Mouse (Mus musculus) erythroblast, embryonic 14.5 days (primary cell): ENCODE data around the gene Traf2. TPM values are rescaled to one million over a fixed set of nuclear protein-coding genes. Genes with fewer than 3 reads are reported as not detected.

Experiments
- H3K27me3 ChIP-seq: 2 replicates; pipeline ENCODE4 v1.6.1; 2012; ENCODE audit warnings: inconsistent platforms; ENCODE audit not compliant: control insufficient read depth
- H3K36me3 ChIP-seq: 2 replicates; pipeline ENCODE4 v1.6.1; 2012; ENCODE audit warnings: mild to moderate bottlenecking, inconsistent platforms; ENCODE audit not compliant: control insufficient read depth
- H3K4me1 ChIP-seq: 2 replicates; pipeline ENCODE4 v1.6.1; 2012; ENCODE audit warnings: inconsistent platforms; ENCODE audit not compliant: control insufficient read depth
- H3K4me3 ChIP-seq: replicated peaks from 2 replicates; pipeline ENCODE3; 2012; ENCODE audit warnings: moderate library complexity, mild to moderate bottlenecking, inconsistent platforms
- H3K9me3 ChIP-seq: 2 replicates; pipeline ENCODE4 v1.6.1; 2012; ENCODE audit warnings: low read length, inconsistent platforms, mixed read lengths; ENCODE audit not compliant: control insufficient read depth
- GATA1 ChIP-seq: IDR thresholded peaks from 2 replicates; pipeline ENCODE4 v1.6.1; 2012; ENCODE audit warnings: low read length, inconsistent platforms, mixed read lengths
- TAL1 ChIP-seq: IDR thresholded peaks from 3 replicates; pipeline ENCODE4 v1.6.1; 2012; ENCODE audit warnings: low read length, inconsistent platforms, mixed read lengths
- polyA plus RNA-seq: library from polyadenylated mRNA; stranded (reverse); fragments of >175 nt; gene quantifications from 2 replicates; pipeline ENCODE4 v1.2.3, GENCODE M21; 2012

Traf2 gene
- polyA plus RNA-seq, 1 experiment = 0.84 TPM

GRCm38 (mm10) chr2:25551186-25551585, 4.4 kb upstream of the Traf2 start:
- Histone ChIP-seq H3K4me1 (peaks cover 13% of the 10 kb centered on the region), H3K27me3 (no peaks in the 10 kb centered on the region; the same call in 1 of the 2 replicates), H3K4me3 (no peak overlapping the region), H3K9me3 (no peaks in the 10 kb centered on the region), H3K36me3 (no peaks in the 10 kb centered on the region)
- TF ChIP-seq GATA1 = no peak

- H3K9me3 ChIP-seq = no peaks in the 10 kb centered on the region
- peaks cover 11% of the 10 kb centered on the region for H3K36me3 ChIP-seq
- H3K4me1 ChIP-seq = peaks cover 29% of the 10 kb centered on the region
- H3K27me3 ChIP-seq = no peaks in the 10 kb centered on the region; the same call in 1 of the 2 replicates
- TF ChIP-seq TAL1 = no peak
- no peak for TF ChIP-seq GATA1
- no peak overlapping the region for H3K4me3 ChIP-seq
These were observed 2.6 kb upstream of the Traf2 start for GRCm38 (mm10) chr2:25549021-25549991.

GRCm38 (mm10) chr2:25545996-25546810, 537 bp downstream of the Traf2 start:
- H3K36me3 ChIP-seq = peaks cover 23% of the 10 kb centered on the region
- no peak for TF ChIP-seq GATA1
- no peak for TF ChIP-seq TAL1
- H3K4me1 ChIP-seq = peaks cover 41% of the 10 kb centered on the region
- H3K27me3 ChIP-seq = no peaks in the 10 kb centered on the region; the same call in 1 of the 2 replicates
- no peaks in the 10 kb centered on the region for H3K9me3 ChIP-seq
- H3K4me3 ChIP-seq = peak overlapping the region; percentile 81

- TF ChIP-seq TAL1 (no peak), GATA1 (no peak)
- H3K36me3 ChIP-seq = peaks cover 62% of the 10 kb centered on the region
- H3K27me3 ChIP-seq = no peaks in the 10 kb centered on the region
- H3K4me1 ChIP-seq = peaks cover 37% of the 10 kb centered on the region
- H3K9me3 ChIP-seq = no peaks in the 10 kb centered on the region
- no peak overlapping the region for H3K4me3 ChIP-seq
These were observed 4.9 kb downstream of the Traf2 start for GRCm38 (mm10) chr2:25541644-25542367.

GRCm38 (mm10) chr2:25540541-25540948, 6.2 kb downstream of the Traf2 start:
- H3K36me3 ChIP-seq = peaks cover 75% of the 10 kb centered on the region

GRCm38 (mm10) chr2:25536531-25536930, 10.2 kb downstream of the Traf2 start:
- TF ChIP-seq GATA1 (no peak), TAL1 (no peak)
- H3K4me3 ChIP-seq = no peak overlapping the region
- H3K27me3 ChIP-seq = no peaks in the 10 kb centered on the region
- no peaks in the 10 kb centered on the region for H3K9me3 ChIP-seq
- peaks cover 14% of the 10 kb centered on the region for H3K4me1 ChIP-seq
- H3K36me3 ChIP-seq = peaks cover 90% of the 10 kb centered on the region

More at GRCm38 (mm10) chr2:25540541-25540948, 6.2 kb downstream of the Traf2 start:
- Histone ChIP-seq H3K9me3 (no peaks in the 10 kb centered on the region), H3K27me3 (no peaks in the 10 kb centered on the region), H3K4me3 (no peak overlapping the region), H3K4me1 (peaks cover 28% of the 10 kb centered on the region)
- TF ChIP-seq GATA1 (no peak), TAL1 (no peak)

GRCm38 (mm10) chr2:25534866-25535182, 11.9 kb downstream of the Traf2 start:
- H3K36me3 ChIP-seq = peaks cover 97% of the 10 kb centered on the region
- H3K27me3 ChIP-seq = no peaks in the 10 kb centered on the region

GRCm38 (mm10) chr2:25534178-25534865, 12.4 kb downstream of the Traf2 start:
- H3K27me3 ChIP-seq = no peaks in the 10 kb centered on the region
- H3K9me3 ChIP-seq = no peaks in the 10 kb centered on the region
- no peak overlapping the region for H3K4me3 ChIP-seq
- H3K4me1 ChIP-seq = peaks cover 11% of the 10 kb centered on the region
- peaks cover 97% of the 10 kb centered on the region for H3K36me3 ChIP-seq
- no peak for TF ChIP-seq TAL1
- no peak for TF ChIP-seq GATA1

More at GRCm38 (mm10) chr2:25534866-25535182, 11.9 kb downstream of the Traf2 start:
- Histone ChIP-seq H3K4me1 (peaks cover 13% of the 10 kb centered on the region), H3K9me3 (no peaks in the 10 kb centered on the region), H3K4me3 (no peak overlapping the region)
- TF ChIP-seq GATA1 (no peak), TAL1 (no peak)
